Mouse (Mus musculus) left cerebral cortex, postnatal 25 days (tissue): Measurements from ENCODE around the gene Isoc2a. TPM values are rescaled to one million over a fixed set of nuclear protein-coding genes. Genes with fewer than 3 reads are reported as not detected.
"Not testable (repeated sequence)": the region's sequence is repeated elsewhere in the genome, so short reads cannot be mapped to it uniquely, and the experiment has no call there.

Source experiments
- DNase-seq, 2 experiments: peaks; one replicate each; pipeline ENCODE4 v3.0.0; 2022; ENCODE audit warnings: low spot score in 2 of 2, mixed read lengths in 1 of 2
- intact Hi-C: fragments of 180-260 bp; cut with DNase I; formaldehyde crosslinking; loops from one replicate; pipeline ENCODE4 v1.15.1; 2025
- total RNA-seq, 2 experiments: library from RNA; stranded (reverse); gene quantifications; 2 replicates each; pipeline ENCODE4 v1.2.3; 2021

The Isoc2a gene
- total RNA-seq = 10 to 100 TPM; 10.4 to 11.0 TPM

GRCm38 (mm10) chr7:4876753-4877221, at the start of gene Isoc2a:
TSS of gene Isoc2a (plus strand) at chr7:4877153.
- intact Hi-C loops = no loop called here
- peak; percentile 79 to 90 for DNase-seq

- no peak for DNase-seq
- intact Hi-C loops = no loop called here
These were observed 46.5 kb upstream of the Isoc2a start for GRCm38 (mm10) chr7:4830476-4830875.

GRCm38 (mm10) chr7:4835631-4836327, 41.2 kb upstream of the Isoc2a start:
- intact Hi-C loops = no loop called here
- no peak for DNase-seq

- intact Hi-C loops = no loop called here
- DNase-seq = peak; percentile 45 to 54
These were observed 40.6 kb upstream of the Isoc2a start for GRCm38 (mm10) chr7:4836351-4836792.

DNA sequence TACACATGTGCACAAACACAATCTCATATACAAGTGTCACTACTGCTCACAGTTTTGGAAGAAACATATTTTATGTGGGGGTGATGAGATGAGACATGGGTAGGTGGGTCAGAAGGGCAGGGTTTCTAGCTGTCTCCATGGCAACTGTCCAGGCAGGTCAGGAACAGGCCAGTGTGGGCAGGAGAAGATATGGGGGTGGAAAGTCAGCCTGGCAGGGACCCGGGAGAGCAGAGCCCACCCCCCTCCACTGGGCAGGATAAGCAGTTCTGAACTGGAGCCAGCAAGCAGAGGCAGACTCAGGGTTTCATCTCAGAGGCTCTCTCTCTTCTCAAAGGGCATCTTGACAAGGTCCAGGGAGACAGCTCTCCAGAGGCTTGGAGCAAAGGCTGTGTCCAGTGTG, 39.3 kb upstream of the Isoc2a start:
- DNase-seq = no peak
- intact Hi-C loops = no loop called here

DNA sequence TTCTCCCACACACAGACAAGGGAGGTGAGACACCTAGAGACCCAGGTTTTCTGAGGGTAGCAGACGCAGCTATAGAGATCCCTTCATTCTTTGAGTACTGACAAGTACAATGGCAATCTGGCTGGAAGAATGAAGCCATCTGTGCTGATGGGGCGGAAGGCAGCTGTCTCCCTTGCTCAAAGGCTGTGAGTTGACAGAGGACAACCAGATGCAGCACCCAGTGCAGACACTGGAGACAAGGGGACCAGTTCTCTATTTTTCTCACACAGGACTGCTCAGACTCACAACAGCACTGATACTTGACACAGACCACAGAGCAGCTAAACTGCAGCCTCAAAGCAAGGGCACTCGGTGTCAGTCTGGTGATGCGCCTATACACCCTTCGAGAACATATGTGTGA, 34.9 kb upstream of the Isoc2a start:
- intact Hi-C loops = loop anchor here (2.0 kb wide), 1 partner anchor 81 kb away; the partner anchor contains the start of gene Nat14
- peak; percentile 49 to 76 for DNase-seq

DNA sequence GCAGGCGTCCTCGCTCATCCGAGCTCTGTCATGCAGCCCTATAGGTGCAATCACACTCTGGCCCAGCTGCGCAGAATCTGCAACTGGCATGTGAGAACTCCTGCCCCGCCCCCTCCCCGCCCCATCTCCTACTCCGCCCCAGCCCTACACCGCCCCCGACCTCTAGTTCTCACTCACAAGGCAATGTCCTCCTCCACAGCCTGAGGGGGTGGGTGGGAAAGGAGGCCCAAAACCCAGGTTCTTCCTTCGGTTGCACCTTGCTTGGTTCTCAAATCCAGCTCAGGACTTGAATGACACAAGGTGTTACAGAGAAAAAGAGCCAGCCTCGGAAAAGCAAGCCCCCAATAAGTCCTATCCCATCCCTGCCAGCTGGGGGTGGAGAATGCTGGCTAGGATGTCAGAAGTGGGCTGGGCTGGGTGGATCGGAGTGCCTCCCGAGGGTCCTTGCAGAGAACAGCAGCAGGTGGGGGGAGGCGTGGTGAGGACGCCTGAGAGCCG, 34.3 kb upstream of the Isoc2a start:
- DNase-seq = peak; percentile 61 to 71
- intact Hi-C loops = loop anchor here (2.0 kb wide), 1 partner anchor 80 kb away; the partner anchor contains the start of gene Nat14

DNA sequence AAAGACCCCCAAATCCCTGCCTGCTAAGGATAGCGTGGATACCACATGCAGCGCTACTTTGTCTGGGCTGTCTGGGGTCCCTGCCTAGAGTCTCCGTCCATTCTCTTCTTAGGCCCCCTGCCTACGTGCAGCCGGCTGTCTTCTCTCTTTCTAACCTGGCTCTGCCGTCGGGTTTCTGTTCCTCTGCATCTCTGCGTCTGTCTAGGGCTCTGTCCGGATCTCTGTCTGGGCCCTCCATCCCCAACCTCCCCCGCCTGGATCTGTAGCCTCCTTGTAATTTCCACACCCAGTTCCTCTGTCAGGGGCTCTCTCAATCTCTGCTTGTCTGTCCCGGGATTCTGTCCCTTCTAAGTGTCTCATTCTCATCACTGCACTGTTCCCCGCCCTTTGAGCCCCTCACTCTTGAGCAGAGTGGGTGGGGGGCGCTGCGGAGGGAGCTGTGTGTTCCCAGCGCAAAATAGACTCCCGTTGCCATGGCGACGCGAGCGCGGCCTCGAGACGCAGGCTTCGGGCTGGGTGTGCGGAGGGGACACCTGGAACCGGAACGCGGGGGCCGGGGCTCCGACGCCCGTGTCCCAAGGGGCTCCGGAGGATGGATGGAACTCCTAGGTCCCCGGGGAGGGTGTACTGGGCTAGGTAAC, 33.2 kb upstream of the Isoc2a start:
- peak; percentile 90 for DNase-seq
- intact Hi-C loops = loop anchor here (2.0 kb wide), 1 partner anchor 79 kb away; the partner anchor contains the start of gene Nat14

- peak; percentile 33 to 50 for DNase-seq
- intact Hi-C loops = no loop called here
These were observed 32.6 kb upstream of the Isoc2a start, which contains the start of gene Shisa7 for GRCm38 (mm10) chr7:4844245-4844916. TSS of gene Shisa7 (minus strand) at chr7:4844696.

DNA sequence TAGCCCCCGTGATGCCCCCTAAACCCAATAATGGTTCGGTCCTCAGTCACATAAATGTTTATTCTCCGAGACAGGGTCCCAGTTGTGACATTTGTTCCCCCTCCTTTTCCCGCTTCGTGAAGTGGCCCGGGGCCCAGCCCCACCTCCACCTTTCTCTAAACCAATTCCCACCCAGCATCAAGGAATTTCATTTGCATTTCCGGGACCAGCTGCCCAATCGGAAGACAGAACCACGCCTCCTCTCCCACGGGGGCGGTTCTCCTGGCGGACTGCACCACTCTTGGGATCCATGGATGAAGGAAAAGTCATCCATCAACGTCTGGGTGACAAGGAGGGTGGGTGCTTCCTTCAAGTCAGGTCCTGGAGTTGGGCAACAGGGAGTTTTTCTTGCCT, 32.0 kb upstream of the Isoc2a start:
- intact Hi-C loops = no loop called here
- DNase-seq = peak; percentile 88 to 97

DNA sequence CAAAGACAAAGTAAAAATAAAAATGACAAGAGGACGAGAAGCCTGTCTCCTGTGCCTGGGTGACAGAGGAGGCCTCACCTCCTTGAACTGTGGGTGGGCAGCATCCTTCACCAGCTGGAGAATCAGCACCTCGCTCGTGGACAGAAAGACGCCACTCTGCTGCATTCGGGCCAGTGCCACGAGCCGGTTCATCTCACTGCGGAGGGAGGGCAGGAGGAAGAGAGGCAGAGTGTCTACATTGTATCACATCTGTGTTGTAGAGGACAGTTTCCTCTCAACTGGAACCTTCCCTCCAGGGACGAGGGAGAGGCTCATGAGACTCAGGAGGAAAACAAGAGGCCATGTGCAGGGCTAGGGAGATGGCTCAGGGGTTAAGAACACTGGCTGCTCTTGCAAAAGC, 27.6 kb upstream of the Isoc2a start:
- intact Hi-C loops = no loop called here
- no peak for DNase-seq

GRCm38 (mm10) chr7:4850621-4851314, 26.2 kb upstream of the Isoc2a start:
- intact Hi-C loops = no loop called here
- no peak for DNase-seq

DNA sequence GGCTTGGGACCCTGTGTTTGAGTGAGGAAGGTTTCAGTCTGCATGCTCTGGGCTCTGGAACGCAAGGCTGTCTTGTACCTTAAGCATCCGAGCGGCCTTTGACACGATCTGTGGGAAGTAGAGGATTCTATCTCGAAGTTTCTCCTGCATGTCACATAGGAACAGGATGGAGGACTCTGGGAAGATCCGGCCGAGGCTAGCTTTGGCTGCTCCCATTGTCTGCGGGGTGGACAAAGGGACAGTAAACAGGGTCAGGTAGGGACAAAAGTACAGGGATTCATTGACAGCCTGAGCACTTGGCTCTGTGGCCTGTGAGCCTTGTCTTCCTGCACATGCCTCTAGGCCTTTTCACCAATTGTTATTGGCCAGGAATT, 25.7 kb upstream of the Isoc2a start:
- no peak for DNase-seq
- intact Hi-C loops = no loop called here

DNA sequence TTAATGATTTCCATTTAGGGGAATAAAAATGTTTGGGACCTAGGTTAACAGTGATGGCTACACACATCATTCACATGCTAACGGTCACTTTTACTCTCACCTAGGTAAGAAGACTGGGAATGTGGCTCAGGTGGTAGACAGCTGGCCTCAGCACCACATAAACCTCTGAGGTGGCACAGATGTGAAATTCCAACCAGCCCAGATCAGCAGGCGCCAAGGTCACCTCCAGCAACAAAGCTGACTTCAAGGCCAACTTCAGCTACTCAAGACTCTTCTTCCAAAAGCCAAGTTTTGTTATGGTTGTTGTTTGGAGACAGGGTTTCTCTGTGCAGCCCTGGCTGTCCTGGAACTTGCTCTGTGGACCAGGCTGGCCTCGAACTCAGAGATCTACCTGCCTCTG, 23.3 kb upstream of the Isoc2a start:
- intact Hi-C loops = no loop called here
- DNase-seq = no peak

DNA sequence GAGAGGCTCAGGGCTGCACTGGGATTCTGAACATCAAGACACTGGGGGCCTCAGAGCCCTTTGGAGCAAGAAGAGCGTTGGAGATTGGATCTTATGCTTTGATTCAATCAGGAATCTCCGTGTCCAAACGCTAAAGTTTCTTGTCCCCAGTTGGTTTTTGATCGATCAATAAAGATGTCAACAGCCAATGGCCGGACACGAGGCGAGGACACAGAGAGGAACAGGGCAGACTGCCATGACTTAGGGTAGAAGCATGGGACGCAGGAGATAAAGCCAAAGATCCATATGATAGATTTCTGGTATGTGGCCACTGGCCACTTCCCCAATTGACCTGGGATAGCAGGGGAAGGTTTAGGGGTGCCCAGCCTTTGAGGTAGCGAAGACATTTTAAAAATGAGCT, 20.4 kb upstream of the Isoc2a start:
- no peak for DNase-seq
- intact Hi-C loops = no loop called here

DNA sequence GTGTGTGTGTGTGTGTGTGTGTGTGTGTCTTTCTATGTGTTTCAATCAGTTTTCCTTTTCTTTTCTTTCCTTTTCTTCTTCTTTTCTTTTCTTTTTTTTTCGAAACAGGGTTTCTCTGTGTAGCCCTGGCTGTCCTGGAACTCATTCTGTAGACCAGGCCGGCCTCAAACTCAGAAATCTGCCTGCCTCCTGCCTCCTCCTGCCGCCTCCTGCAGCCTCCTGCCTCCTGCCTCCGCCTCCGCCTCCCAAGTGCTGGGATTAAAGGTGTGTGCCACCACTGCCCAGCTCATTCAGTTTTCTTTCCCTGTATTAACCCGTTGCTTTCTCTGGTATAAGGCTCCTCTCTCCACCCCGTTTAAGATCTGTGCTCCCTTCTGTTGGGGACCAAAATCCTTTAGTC, 19.6 kb upstream of the Isoc2a start:
- no peak for DNase-seq
- intact Hi-C loops = no loop called here

DNA sequence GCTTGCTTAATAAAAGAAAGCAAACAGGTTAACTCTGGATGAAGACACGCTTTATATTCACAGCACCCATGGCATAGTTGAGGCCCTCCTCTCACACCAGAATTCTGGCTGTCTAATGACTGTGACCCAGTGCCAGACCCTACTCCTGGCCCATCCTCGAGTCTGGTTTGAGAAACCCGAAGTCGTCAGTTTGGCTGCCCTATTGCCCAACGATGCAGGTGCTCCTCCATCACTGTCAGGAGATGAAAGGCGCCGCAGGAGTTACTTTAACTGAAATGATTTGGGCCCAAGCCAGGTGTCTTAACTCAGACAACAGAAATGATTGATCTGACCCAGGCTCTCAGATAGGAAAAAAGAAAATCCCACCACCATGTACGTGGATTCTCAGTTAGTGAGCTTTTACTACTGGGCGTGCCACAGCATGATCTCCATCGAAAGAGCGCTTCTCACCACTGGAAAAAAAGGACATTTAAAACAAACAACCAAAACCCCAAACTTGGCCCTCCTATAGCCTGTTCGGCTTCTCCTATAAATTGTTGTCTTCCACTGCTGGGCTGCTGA, 17.5 kb upstream of the Isoc2a start:
- intact Hi-C loops = no loop called here
- DNase-seq = no peak

DNA sequence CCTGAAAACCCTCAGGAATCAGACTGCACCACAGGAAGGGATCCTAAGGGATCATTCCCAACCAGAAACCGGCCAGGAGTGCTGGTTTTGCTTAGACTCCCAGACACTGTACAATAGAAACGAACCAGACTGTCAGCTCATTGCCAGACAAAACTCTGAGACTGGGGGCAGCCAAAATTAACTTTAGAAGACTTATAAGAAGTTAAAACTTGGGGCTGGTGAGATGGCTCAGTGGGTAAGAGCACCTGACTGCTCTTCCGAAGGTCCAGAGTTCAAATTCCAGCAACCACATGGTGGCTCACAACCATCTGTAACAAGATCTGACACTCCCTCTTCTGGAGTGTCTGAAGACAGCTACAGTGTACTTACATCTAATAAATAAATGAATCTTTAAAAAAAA, 16.0 kb upstream of the Isoc2a start:
- intact Hi-C loops, DNase-seq: not testable (repeated sequence)

DNA sequence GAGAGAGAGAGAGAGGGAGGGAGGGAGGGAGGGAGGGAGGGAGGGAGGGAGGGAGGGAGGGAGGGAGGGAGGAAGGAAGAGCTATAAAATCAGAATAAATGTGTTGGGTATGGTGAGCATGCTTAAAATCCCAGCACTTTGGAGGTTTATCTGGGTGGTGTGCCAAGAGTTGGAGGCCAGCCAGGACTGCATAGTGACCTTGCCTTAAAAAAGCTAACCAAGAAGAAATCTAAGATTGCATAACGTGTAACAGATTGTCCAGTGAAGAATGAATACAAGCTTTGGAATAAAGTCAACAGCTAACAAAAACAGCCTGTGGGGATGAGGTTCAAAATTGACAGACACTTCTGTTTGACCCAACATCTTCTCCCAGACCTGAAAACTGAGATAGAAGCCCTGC, 13.9 kb upstream of the Isoc2a start:
- intact Hi-C loops = no loop called here
- DNase-seq = peak in 1 of 2 experiments; percentile 29
